Mouse (Mus musculus): ENCODE results near the gene Carf.

The Carf gene

DNA sequence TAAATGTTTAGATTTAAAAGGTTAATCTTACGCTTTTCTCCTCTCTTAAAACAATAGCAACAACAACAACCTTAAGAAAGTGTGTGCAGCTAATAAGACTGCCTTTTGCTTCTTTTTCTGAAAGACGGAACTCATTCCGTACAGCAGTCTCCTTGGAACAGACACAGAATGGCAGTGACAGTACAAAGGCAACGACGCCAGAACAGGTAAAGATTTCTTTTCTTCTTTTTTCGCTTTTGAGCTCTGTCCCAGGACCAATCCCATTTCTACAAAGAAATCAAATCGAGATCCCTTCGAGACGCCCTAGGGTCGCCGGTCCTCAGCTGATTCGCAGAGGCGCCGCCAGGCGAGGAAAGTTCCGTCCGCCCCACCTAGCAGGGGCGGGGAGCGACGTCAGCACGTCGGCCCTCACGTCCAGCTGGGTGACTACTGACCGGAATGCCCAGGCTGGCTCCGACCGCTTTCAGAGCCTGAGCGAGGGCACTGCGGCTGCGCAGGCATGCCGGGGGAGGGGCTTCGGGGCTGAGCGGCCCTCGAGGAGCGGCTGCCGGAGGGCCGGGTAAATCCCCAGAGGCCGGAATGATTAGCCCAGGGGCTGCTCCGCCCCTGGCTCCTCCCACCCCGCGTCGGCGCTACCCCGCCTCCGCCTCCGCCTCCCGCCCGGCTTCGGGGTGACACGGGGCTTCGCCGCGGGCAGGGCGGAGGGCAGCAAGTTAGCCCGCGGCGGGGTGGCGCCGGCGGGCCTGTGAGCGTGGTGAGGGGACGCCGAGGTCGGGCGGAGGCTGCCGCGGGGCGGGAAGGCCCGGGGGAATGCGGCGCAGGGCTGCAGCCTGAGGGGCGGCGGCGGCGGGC lies 82.1 kb downstream of the Carf start, which contains the start of gene Nbeal1:
Gene Nbeal1, plus strand, starts transcription at position 668 of the 852 bp plus-strand sequence.
- peak; percentile 99 for DNase-seq

DNA sequence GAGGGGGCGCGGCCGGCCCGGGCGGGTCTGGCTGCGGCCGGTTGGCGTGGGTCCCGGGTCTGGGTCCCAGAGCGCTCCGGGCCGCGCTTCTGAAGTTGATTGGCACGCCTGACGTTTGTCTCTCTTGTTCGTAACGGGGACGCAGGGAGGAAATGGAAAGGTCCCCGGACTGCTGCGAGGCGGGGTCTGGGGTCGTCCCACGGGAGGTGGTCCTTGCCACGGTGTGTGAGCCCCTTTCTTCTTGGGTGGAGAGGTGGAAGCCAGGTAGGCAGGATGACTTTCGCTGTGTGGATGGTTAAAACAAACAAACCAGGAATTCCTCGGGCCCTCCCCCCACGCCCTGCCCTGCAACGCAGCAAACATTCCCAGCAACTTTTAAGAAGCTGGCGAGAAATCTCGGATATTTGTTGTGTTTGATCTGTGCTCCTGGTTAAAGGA lies 82.8 kb downstream of the Carf start:
- DNase-seq, result peak; percentile 67

DNA sequence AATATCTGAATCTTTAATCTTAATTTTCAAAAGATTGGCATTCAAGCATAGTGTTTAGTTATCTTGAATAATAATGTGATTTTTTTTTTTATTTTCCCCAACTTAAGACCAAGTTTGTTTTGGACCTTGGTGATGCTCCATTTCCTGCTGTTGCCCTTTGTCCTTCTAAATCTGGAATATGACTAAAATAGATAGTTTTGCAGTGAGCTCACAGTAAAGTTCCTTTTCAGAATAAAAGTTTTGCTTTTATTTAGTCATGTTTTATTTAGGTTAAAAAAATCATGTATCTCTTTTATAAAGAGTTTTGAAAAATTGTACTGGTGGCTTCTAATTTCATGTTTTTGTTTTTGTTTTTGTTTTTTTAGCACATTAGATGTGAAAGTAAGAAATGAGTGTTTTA lies 90.4 kb downstream of the Carf start:
- DNase-seq, result no peak

DNA sequence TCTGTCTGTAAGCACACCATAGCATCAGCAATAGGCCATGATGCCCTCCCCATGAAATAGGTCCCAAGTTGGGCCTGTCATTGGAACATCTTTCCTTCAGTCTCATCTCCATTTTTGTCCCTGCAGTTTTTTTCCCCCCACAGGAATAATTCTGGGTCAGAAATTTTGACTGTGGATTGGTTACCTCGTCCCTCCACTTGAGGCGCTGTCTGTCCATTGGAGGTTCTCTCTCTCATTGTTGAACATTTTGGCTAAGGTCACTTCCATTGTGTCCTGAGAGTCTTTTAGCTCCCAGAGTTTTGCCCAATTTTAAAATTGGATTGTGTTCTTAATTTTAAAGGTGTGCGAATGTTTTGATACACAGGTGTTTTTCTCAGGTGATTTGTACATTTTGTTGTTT lies 98.8 kb downstream of the Carf start:
- DNase-seq, result no peak

DNA sequence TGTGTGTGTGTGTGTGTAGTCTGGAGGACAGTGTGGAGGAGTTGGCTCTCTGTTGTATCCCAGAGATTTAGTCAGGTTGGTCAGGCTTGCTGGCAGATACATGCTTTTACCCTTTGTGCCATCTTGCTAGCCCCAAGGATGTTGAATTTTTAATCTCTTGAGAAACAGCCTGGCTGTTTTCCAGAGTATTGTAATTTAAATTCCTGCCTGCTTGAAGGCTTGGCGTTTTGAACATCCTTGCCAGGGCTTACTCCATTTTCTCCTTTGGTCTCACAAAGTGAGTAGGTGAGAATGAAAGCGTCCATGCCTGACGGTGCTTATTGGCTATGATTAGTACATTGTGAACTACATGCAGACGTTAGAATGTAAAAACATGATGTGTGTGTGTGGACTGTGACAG lies 101.0 kb downstream of the Carf start:
- no peak for DNase-seq

Measured in kidney, adult 18-20 months (tissue).